Mouse (Mus musculus) lung, adult 2 months (tissue): Measurements from ENCODE around the gene Adamtsl1. TPM values are rescaled to one million over a fixed set of nuclear protein-coding genes. Genes with fewer than 3 reads are reported as not detected.

Source experiments
- DNase-seq: peaks from one replicate; pipeline ENCODE4 v3.0.0; 2022
- H3K4me1 ChIP-seq: fragments of 200-500 bp; 2 replicates; pipeline ENCODE4 v1.6.1; 2011; ENCODE audit warnings: low read length; ENCODE audit not compliant: control insufficient read depth, insufficient read depth
- H3K4me3 ChIP-seq: fragments of 200-500 bp; replicated peaks from 2 replicates; pipeline ENCODE3; 2011; ENCODE audit warnings: low read depth, mild to moderate bottlenecking, control low read depth, low read length; ENCODE audit errors: extremely low read depth
- CTCF ChIP-seq: fragments of 200-500 bp; IDR thresholded peaks from 2 replicates; pipeline ENCODE4 v1.5.1; 2011; ENCODE audit warnings: mild to moderate bottlenecking, low read length, control low read depth; ENCODE audit not compliant: insufficient read depth
- POLR2A ChIP-seq: fragments of 200-500 bp; IDR thresholded peaks from 2 replicates; pipeline ENCODE4 v1.6.1; 2011; ENCODE audit warnings: low read depth, mild to moderate bottlenecking, control low read depth, low read length, borderline replicate concordance; ENCODE audit errors: extremely low read depth
- WGBS: fragments of 180-500 bp; shearing (Covaris S2); methylation state at CpG from one replicate; pipeline ENCODE4 v1.1.7; 2018; 5-methylcytosine and 5-hydroxymethylcytosine counted together
- polyA plus RNA-seq: library from polyadenylated mRNA; depleted of rRNA; stranded (reverse); fragments of >200 nt; gene quantifications from 2 replicates; pipeline ENCODE4 v1.2.3, GENCODE M21; 2012

Adamtsl1 gene
- polyA plus RNA-seq, 1 experiment, result 10.8 TPM

GRCm38 (mm10) chr4:86302095-86302494 lies 788.1 kb downstream of the Adamtsl1 start:
- WGBS, result 55% methylated on average over 4 of the region's 4 CpGs
- H3K4me1 ChIP-seq, result no peaks in the 10 kb centered on the region
- TF ChIP-seq POLR2A (no peak), CTCF (no peak)
- no peak for DNase-seq
- no peak overlapping the region for H3K4me3 ChIP-seq

- TF ChIP-seq POLR2A (no peak), CTCF (no peak)
- H3K4me1 ChIP-seq, result peaks cover 13% of the 10 kb centered on the region
These were observed 792.8 kb downstream of the Adamtsl1 start for GRCm38 (mm10) chr4:86306753-86307152.

GRCm38 (mm10) chr4:86309178-86309577 lies 795.2 kb downstream of the Adamtsl1 start:
- TF ChIP-seq POLR2A, result no peak
- H3K4me1 ChIP-seq, result peaks cover 15% of the 10 kb centered on the region
- DNase-seq, result no peak
- WGBS, result 66% methylated on average over 2 of the region's 2 CpGs
- H3K4me3 ChIP-seq, result no peak overlapping the region

More at GRCm38 (mm10) chr4:86306753-86307152, 792.8 kb downstream of the Adamtsl1 start:
- no peak for DNase-seq
- no peak overlapping the region for H3K4me3 ChIP-seq

GRCm38 (mm10) chr4:86310806-86311730 lies 797.1 kb downstream of the Adamtsl1 start:
- no peak for DNase-seq
- peaks cover 24% of the 10 kb centered on the region for H3K4me1 ChIP-seq

GRCm38 (mm10) chr4:86312366-86312765 lies 798.4 kb downstream of the Adamtsl1 start:
- DNase-seq, result no peak
- WGBS, result 90% methylated on average over 2 of the region's 2 CpGs
- Histone ChIP-seq H3K4me3 (no peak overlapping the region), H3K4me1 (peaks cover 24% of the 10 kb centered on the region)
- TF ChIP-seq POLR2A (no peak), CTCF (no peak)

More at GRCm38 (mm10) chr4:86310806-86311730, 797.1 kb downstream of the Adamtsl1 start:
- H3K4me3 ChIP-seq, result no peak overlapping the region
- TF ChIP-seq CTCF (no peak), POLR2A (no peak)
- 50% methylated on average over 7 of the region's 7 CpGs for WGBS

GRCm38 (mm10) chr4:86314442-86314841 lies 800.5 kb downstream of the Adamtsl1 start:
- peak; percentile 83 for DNase-seq
- peaks cover 26% of the 10 kb centered on the region for H3K4me1 ChIP-seq
- WGBS, result 33% methylated on average over 3 of the region's 3 CpGs
- no peak overlapping the region for H3K4me3 ChIP-seq
- no peak for TF ChIP-seq CTCF
- TF ChIP-seq POLR2A, result no peak

GRCm38 (mm10) chr4:86315122-86315521 lies 801.1 kb downstream of the Adamtsl1 start:
- DNase-seq, result no peak
- TF ChIP-seq POLR2A (no peak), CTCF (no peak)
- peaks cover 26% of the 10 kb centered on the region for H3K4me1 ChIP-seq
- 74% methylated on average over 4 of the region's 4 CpGs for WGBS
- H3K4me3 ChIP-seq, result no peak overlapping the region

GRCm38 (mm10) chr4:86317916-86318542 lies 804.1 kb downstream of the Adamtsl1 start:
- TF ChIP-seq CTCF, result no peak
- TF ChIP-seq POLR2A, result no peak
- no peak overlapping the region for H3K4me3 ChIP-seq
- peaks cover 11% of the 10 kb centered on the region for H3K4me1 ChIP-seq
- no peak for DNase-seq
- WGBS, result 19% methylated on average over 3 of the region's 3 CpGs

- WGBS, result 36% methylated on average over 2 of the region's 2 CpGs
- no peak for DNase-seq
- no peaks in the 10 kb centered on the region; the same call in 1 of the 2 replicates for H3K4me1 ChIP-seq
- no peak overlapping the region for H3K4me3 ChIP-seq
- TF ChIP-seq CTCF, result no peak
- no peak for TF ChIP-seq POLR2A
These were observed 811.4 kb downstream of the Adamtsl1 start for GRCm38 (mm10) chr4:86325411-86325810.

GRCm38 (mm10) chr4:86326003-86326402 lies 812.0 kb downstream of the Adamtsl1 start:
- Histone ChIP-seq H3K4me1 (no peaks in the 10 kb centered on the region; the same call in 1 of the 2 replicates), H3K4me3 (no peak overlapping the region)
- WGBS, result 61% methylated on average over 5 of the region's 5 CpGs
- TF ChIP-seq CTCF, result no peak
- TF ChIP-seq POLR2A, result no peak
- no peak for DNase-seq
